Mouse (Mus musculus): ENCODE results near the gene Gm21764. TPM values are rescaled to one million over a fixed set of nuclear protein-coding genes. Genes with fewer than 3 reads are reported as not detected.
"Not testable (repeated sequence)": the region's sequence is repeated elsewhere in the genome, so short reads cannot be mapped to it uniquely, and the experiment has no call there.

Gene Gm21764
- not detected for total RNA-seq (2021)
- long read RNA-seq, experiment 1 = 0 reads
- long read RNA-seq, experiment 2 = 0 reads

DNA sequence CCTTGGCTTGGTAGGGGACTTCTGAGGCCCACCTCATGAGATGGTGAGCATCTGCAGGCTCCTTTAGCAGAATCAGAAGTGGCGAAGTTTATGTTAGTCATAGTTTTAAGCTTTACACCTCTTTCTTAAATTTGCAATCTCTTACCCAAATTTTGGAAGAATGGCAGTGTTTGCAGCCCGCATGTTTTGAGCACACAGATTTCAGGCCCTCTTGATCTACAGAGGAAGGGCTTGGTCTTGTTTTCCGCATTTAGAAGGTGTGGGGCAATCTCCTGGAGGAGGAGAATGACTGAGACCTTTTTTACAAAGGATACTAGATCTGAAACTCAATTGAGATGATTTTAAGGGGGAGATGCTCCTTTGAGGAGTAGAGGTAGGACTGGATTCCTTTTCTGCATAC lies at the start of gene Gm21764:
TSS of gene Gm21764 (minus strand) at position 101 of the 400 bp plus-strand sequence.
- DNase-seq = not testable (repeated sequence)

DNA sequence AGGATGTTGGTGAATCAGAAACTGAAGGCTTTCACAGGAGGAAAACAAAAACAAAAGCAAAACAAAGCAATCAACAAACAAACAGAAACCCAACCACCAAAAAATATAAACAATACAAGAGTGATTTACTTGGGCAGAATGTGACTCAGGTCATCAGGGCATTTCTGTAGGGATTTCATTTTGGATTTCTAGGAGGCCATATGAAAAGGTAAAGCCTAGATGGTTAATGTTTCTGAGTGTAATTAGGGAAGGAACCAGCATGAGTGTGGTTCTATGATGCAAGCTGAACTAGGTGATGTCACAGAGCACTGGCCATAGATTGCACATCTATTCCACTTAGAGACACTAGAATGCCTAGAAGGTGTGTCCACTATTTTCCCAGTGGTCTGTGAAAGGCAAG lies 27.2 kb upstream of the Gm21764 start, which contains the start of gene Ssty1:
TSS of gene Ssty1 (plus strand) at position 301 of the 400 bp plus-strand sequence.
- not testable (repeated sequence) for DNase-seq

Other genes starting within 250 kb of the Gm21764 start
- not detected for gene Gm21904, start 215.5 kb downstream of the Gm21764 start, total RNA-seq (2021)
- gene Gm20772, start 187.1 kb downstream of the Gm21764 start, total RNA-seq (2021) = not detected
- not detected for gene Gm20831, start 187.1 kb downstream of the Gm21764 start, total RNA-seq (2021)
- not detected for gene Srsy, start 124.5 kb downstream of the Gm21764 start, total RNA-seq (2021)
- not detected for gene Ssty1, start 27.3 kb upstream of the Gm21764 start, total RNA-seq (2021)

Measured in gastrocnemius, postnatal 25 days (tissue).